Mouse (Mus musculus): Measurements from ENCODE around the gene Grb10.

DNA sequence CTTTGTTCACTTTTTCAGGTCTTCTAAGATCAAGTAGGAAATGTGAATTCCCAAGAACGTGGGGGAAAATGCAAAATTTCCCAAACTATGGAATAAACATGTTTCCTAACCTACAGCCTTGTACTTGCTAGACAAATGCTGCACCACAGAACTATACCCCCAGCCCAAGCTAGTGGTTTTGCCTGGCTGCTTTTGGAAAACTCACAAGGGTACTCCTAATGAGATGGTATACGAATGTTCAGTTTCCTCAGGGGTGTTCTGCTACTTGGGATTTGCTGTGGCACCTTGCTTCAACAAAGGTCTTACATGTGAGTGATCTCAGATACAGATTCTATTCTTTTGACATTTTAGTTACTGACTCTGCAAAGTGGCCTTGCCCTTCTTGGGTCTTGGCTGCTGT is 75.4 kb downstream of the Grb10 start:
- no peak for TF ChIP-seq CTCF (IDR thresholded peaks at IDR 0.05; ENCODE audit: extremely low read depth, insufficient read depth, insufficient read length, insufficient replicate concordance)
- no peak for TF ChIP-seq POLR2A (IDR thresholded peaks at IDR 0.05; ENCODE audit: low read depth, low read length)
